In the genomic region with DNA sequence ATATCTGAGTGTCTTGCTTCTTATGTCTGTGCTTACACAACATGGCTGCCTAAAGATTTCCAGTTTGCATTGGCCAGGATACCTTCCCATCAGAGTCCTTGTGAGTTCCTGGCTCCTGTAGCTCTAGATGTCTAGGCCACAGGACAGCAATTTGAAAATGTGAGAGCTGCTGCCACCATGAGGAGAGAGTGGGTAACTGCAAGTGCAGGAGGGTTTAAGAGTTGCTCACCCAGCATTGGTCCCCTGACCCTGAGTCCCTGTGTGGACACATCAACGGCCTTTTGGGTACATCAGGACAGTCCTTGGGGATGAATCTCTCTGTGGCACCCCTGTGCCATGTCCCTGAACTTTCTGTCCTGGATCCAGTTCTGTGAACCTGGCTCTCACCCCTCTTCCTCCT, we compare ENCODE assay signal across 8 mouse cellular contexts.
DNase-seq lines count a peak whose midpoint lies in the region; ATAC-seq lines count a peak whose summit lies in the region.

No protein-coding gene starts in this region.

- H3K4me2 ChIP-seq in kidney, embryonic 15.5 days = no peak overlapping the region
- H3K4me2 ChIP-seq in intestine, embryonic 15.5 days (replicated peaks) = no peak overlapping the region
- H3K4me2 ChIP-seq in midbrain, embryonic 11.5 days = no peak overlapping the region

- no peak overlapping the region for H3K9ac ChIP-seq in kidney, embryonic 15.5 days
- H3K9ac ChIP-seq in intestine, embryonic 15.5 days = no peak overlapping the region
- no peak overlapping the region for H3K9ac ChIP-seq in midbrain, embryonic 11.5 days (ENCODE audit: low read length)

- no peak overlapping the region for H3K4me3 ChIP-seq in kidney, embryonic 15.5 days (replicated peaks)
- H3K4me3 ChIP-seq in intestine, embryonic 15.5 days (replicated peaks) = no peak overlapping the region
- H3K4me3 ChIP-seq in midbrain, embryonic 11.5 days (ENCODE audit: low read depth, low read length) = no peak overlapping the region

- H3K27ac ChIP-seq in kidney, embryonic 15.5 days = no peak overlapping the region
- H3K27ac ChIP-seq in intestine, embryonic 15.5 days = no peak overlapping the region
- H3K27ac ChIP-seq in midbrain, embryonic 11.5 days (ENCODE audit: low read depth, low read length) = no peak overlapping the region

- H3K4me1 ChIP-seq in kidney, embryonic 15.5 days = peaks cover 29% of the 10 kb centered on the region
- H3K4me1 ChIP-seq in intestine, embryonic 15.5 days (replicated peaks) = 0 out of 2 replicates have a peak, but pooled peaks cover 2% of the 10 kb centered on the region
- no peaks in the 10 kb centered on the region for H3K4me1 ChIP-seq in midbrain, embryonic 11.5 days (ENCODE audit: control insufficient read depth, insufficient read depth, low read length)

- intact Hi-C loops in left cerebral cortex, postnatal 36 days (cut with DNase I) = loop anchor here (5.0 kb wide), 4 partner anchors 35 to 460 kb away; no protein-coding TSS in a partner anchor

- DNase-seq in kidney, adult 11 months = peak; percentile 73
- peak; percentile 92 for DNase-seq in embryo, embryonic 10 days (ENCODE audit: low spot score)
- peak; percentile 73 for DNase-seq in gastrocnemius, postnatal 25 days
- peak; percentile 61 to 68 for DNase-seq in left cerebral cortex, postnatal 36 days (ENCODE audit: low spot score in 2 of 2)
- DNase-seq in midbrain, embryonic 11.5 days (ENCODE audit: low spot score, missing footprints) = peak; percentile 96
- DNase-seq in right cerebral cortex, postnatal 4 days = peak; percentile 43

- H3K36me3 ChIP-seq in kidney, embryonic 15.5 days = 0 out of 2 replicates have a peak, but pooled peaks cover 4% of the 10 kb centered on the region
- no peaks in the 10 kb centered on the region for H3K36me3 ChIP-seq in intestine, embryonic 15.5 days
- H3K36me3 ChIP-seq in midbrain, embryonic 11.5 days (ENCODE audit: control insufficient read depth, insufficient read depth, low read length) = no peaks in the 10 kb centered on the region

- WGBS in kidney, embryonic 15.5 days = 24% methylated on average over 1 of the region's 1 CpGs
- WGBS in intestine, embryonic 15.5 days = 27% methylated on average over 1 of the region's 1 CpGs
- 11% methylated on average over 1 of the region's 1 CpGs for WGBS in midbrain, embryonic 11.5 days

- no peaks in the 10 kb centered on the region for H3K9me3 ChIP-seq in kidney, embryonic 15.5 days (replicated peaks)
- H3K9me3 ChIP-seq in intestine, embryonic 15.5 days = no peaks in the 10 kb centered on the region
- H3K9me3 ChIP-seq in midbrain, embryonic 11.5 days (ENCODE audit: control insufficient read depth, low read length) = no peaks in the 10 kb centered on the region

- H3K27me3 ChIP-seq in kidney, embryonic 15.5 days = no peaks in the 10 kb centered on the region
- no peaks in the 10 kb centered on the region for H3K27me3 ChIP-seq in intestine, embryonic 15.5 days (replicated peaks)
- H3K27me3 ChIP-seq in midbrain, embryonic 11.5 days (ENCODE audit: control insufficient read depth, insufficient read depth, low read length) = no peaks in the 10 kb centered on the region

- ATAC-seq in kidney, embryonic 15.5 days (replicated peaks; ENCODE audit: low FRiP score) = no peak; the same call in 1 of the 2 replicates
- ATAC-seq in intestine, embryonic 15.5 days = peak; percentile 46
- ATAC-seq in midbrain, embryonic 11.5 days (ENCODE audit: low FRiP score) = peak; percentile 66

Comparison
In these comparisons a context has a peak if more than half of its experiments do, and no peak if none do; other contexts are left out.
1. DNase-seq: peak in every context shown above with its lines; median percentile 96 in midbrain, embryonic 11.5 days; 92 in embryo, embryonic 10 days; 73 in kidney, adult 11 months; 73 in gastrocnemius, postnatal 25 days; 64 in left cerebral cortex, postnatal 36 days; 43 in right cerebral cortex, postnatal 4 days.